Mouse (Mus musculus) spleen, adult 10 weeks (tissue): ENCODE data around the gene 0610037L13Rik. TPM values are rescaled to one million over a fixed set of nuclear protein-coding genes. Genes with fewer than 3 reads are reported as not detected.

Experiments
- polyA plus RNA-seq: library from polyadenylated mRNA; stranded (reverse); fragments of 350-450 nt; fragmentation: Illumina TruSeq; extraction: RNeasy Lipid Tissue Mini Kit (QIAGEN cat#74804); gene quantifications from one replicate; pipeline ENCODE4 v1.2.3, GENCODE M21; 2015; ENCODE audit warnings: low replicate concordance; ENCODE audit not compliant: insufficient read depth

Gene 0610037L13Rik
- 61.0 TPM for polyA plus RNA-seq

DNA sequence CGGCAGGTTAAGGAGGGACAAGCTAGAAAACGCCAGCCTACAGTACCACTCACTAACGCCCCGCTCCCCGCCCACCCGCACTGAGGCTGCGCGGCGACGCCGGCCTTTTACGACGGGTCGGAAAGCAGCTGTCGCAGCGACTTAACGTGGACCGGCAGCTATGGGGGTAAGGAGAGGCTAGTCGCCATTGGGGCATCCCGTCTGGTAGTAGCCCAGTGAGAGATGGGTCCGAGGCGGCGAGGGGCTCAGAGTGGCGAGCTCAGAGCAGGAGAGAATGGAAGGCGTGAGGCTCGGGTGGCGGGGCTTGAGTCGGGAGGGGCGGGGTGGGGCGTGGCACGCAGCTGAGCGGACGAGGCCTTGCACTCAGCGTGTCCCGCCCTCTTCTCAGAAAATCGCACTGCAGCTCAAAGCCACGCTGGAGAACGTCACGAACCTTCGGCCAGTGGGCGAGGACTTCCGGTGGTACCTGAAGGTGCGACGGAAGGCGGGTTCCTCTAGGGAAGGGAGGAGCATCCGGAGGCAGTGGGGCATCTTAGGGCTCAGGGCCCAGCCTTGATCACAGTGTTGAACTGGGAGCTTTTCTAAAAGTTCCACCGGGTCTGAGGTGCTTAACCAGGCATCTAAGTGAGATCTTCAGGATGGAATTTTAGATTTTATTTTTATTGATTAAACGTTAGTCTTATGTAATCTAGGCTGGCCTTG is at the start of gene 0610037L13Rik:
Gene 0610037L13Rik (plus strand): TSS at position 83 of the 702 bp plus-strand sequence.

DNA sequence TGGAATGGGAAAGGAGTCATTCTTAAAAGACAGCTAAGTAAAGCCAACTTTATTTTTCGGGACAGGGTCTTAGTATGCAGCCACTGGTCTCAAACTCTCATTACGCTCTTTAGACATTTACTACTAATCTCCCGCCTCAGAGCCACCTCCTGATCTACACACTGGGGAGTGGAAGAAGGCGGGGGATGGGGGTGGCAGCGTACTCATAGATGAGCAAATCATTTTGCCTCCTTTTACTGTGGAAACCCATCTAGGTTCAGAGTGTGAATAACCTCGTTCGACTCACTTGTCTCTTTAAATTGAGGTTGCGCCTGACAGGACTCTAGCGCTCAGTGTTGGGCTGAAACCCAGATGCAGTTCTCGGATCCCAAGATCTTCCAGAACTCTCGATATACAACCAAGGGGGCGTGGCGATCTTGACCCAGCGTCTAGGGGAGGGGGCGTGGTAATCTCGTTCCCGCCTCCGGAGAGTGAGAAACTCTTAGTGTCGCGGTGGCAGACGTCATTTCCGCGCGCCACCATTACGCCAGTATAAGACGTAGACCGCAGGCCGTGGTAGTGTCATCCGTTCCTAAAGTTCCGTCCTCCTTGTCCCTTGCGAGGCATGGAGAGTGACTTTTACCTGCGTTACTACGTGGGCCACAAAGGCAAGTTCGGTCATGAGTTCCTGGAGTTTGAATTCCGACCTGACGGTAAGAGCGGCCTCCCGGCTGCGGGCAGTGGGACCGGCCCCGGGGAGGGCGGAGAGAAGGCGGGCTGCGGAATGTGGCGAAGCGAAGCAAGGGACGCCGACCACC is 10.2 kb upstream of the 0610037L13Rik start, which contains the start of gene Magoh:
Gene Magoh (plus strand): TSS at position 502 of the 797 bp plus-strand sequence.

DNA sequence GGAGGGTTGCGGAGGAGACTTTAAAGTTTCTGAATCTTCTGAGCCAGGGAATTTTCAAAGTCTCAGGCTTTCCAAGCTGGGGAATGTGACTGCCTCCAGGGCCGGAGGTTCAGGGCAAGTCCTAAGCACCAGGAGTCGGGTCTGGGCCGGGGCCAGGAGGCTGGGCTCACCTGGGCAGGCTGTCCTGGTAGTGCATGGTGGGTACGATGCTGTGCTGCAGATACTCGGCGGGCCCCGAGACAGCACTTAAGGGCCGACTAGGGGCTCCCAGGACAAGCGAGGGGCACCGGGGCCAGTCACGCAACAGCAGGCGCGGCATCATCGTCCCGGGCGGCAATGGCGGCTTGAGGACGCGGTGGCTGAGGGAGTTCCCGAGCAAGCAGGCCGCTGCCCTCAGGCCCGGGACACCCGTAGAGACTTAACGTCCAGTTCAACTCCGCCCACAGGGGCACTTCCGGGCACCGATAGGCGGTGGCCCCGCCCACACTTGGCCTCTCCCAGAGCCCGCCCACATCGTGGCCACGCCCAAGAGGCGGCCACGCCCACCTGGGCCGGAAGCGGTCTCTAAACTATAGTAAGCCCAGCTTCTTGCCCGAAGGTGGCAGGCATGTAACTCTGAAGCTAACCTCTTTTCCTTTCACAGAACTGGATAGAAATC is 33.7 kb downstream of the 0610037L13Rik start, which contains the start of gene Cpt2:
Gene Cpt2 (minus strand): TSS at position 466 of the 658 bp plus-strand sequence.

Other genes starting within 250 kb of the 0610037L13Rik start
- 0.54 TPM for gene Dmrtb1, start 205.6 kb upstream of the 0610037L13Rik start, polyA plus RNA-seq
- gene Lrp8, start 87.6 kb upstream of the 0610037L13Rik start, polyA plus RNA-seq, result 6.7 TPM
- gene Magoh, start 10.1 kb upstream of the 0610037L13Rik start, polyA plus RNA-seq, result 166 TPM
- gene Cpt2, start 33.8 kb downstream of the 0610037L13Rik start, polyA plus RNA-seq, result 19.9 TPM
- not detected for gene Slc1a7, start 78.5 kb downstream of the 0610037L13Rik start, polyA plus RNA-seq
- 2.0 TPM for gene Podn, start 206.6 kb downstream of the 0610037L13Rik start, polyA plus RNA-seq